Mouse (Mus musculus): ENCODE measurements around the gene Col23a1. TPM values are rescaled to one million over a fixed set of nuclear protein-coding genes. Genes with fewer than 3 reads are reported as not detected.

Gene Col23a1
- total and polyA plus RNA-seq, 3 experiments: 1.1 to 1.7 (median 1.3) TPM

DNA sequence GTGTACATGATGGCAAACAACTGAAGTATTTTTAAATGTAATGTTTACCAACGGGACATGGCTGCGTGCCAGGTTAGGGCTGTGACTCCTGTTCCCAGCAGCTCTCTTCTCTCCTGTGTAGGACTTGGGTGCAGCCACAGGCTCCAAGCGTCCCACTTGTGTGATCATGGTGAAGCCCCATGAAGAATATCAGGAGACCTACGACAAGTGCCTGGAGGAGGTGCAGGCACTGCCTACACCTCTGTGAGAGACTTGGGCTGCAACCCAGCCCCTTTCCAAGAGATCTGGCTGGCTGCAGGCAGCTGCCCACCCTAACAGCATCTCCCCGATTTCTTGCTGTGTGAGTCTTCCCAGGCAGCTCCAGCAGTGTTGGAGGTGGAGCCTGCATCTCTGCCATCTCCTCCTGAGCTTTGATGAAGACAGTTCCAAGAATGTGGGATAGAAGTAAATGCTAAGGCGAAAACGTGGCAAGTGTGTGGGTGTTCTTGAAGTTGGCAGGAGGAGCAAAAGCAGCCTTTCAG is 333.3 kb downstream of the Col23a1 start:
- Histone ChIP-seq H3K36me3 (ENCODE audit: control insufficient read depth, insufficient read depth, low read length) (no peaks in the 10 kb centered on the region), H3K27me3 (ENCODE audit: control insufficient read depth, insufficient read depth, low read length) (no peaks in the 10 kb centered on the region), H3K9ac (ENCODE audit: low read depth, low read length) (no peak overlapping the region), H3K4me3 (no peak overlapping the region), H3K79me2 (replicated peaks; ENCODE audit: control insufficient read depth, insufficient read depth, low read length) (no peaks in the 10 kb centered on the region), H3K4me1 (ENCODE audit: control insufficient read depth, insufficient read depth, low read length) (no peaks in the 10 kb centered on the region; the same call in 1 of the 2 replicates), H3K27ac (no peak overlapping the region)
- 73% methylated on average over 7 of the region's 7 CpGs for WGBS
- TF ChIP-seq CTCF (IDR thresholded peaks at IDR 0.05) (no peak), EP300 (IDR thresholded peaks at IDR 0.05; ENCODE audit: insufficient read depth, low read depth, low read length) (no peak), POLR2A (IDR thresholded peaks at IDR 0.05; ENCODE audit: insufficient read depth, low read depth, low read length) (no peak)
- no peak for DNase-seq
- intact Hi-C loops (cut with DNase I): no loop called here

DNA sequence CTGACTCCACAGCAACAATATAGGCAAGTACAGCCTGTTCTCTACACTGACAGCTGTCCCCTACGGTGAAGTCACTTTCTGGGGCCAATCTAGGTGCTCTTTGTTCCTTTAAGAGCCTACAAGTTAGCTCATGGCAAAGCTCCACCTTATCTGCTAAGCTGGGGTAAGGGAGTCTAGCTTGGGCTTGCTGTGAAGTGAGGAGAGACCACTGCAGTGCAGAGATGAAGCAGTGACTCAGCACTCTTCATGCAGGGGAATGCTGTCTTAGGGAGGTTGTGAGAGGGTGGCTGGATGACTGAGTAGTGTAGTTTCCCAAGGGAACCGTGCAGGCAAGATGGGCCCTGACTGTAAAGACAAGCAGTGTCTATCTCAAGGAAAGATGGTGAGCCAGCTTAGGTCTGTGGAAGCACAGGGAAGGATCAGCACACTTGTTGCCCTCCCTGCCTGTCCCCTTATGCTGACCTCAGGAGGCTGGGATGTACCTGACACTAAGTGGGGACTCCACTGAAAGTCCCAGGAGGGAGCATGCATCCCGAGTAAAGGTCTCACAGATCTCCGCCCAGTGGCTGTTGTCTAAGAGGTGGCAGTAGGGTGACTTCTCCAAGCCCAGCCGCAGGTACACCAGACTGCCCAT is 335.6 kb downstream of the Col23a1 start:
- WGBS: 61% methylated on average over 5 of the region's 5 CpGs
- TF ChIP-seq POLR2A (IDR thresholded peaks at IDR 0.05; ENCODE audit: insufficient read depth, low read depth, low read length) (no peak), EP300 (IDR thresholded peaks at IDR 0.05; ENCODE audit: insufficient read depth, low read depth, low read length) (no peak), CTCF (IDR thresholded peaks at IDR 0.05) (no peak)
- intact Hi-C loops (cut with DNase I): no loop called here
- no peak for DNase-seq
- no peak overlapping the region for H3K27ac ChIP-seq
- no peaks in the 10 kb centered on the region for H3K79me2 ChIP-seq (replicated peaks; ENCODE audit: control insufficient read depth, insufficient read depth, low read length)
- H3K4me3 ChIP-seq: no peak overlapping the region
- H3K4me1 ChIP-seq (ENCODE audit: control insufficient read depth, insufficient read depth, low read length): no peaks in the 10 kb centered on the region; the same call in 1 of the 2 replicates
- no peaks in the 10 kb centered on the region for H3K27me3 ChIP-seq (ENCODE audit: control insufficient read depth, insufficient read depth, low read length)
- H3K36me3 ChIP-seq (ENCODE audit: control insufficient read depth, insufficient read depth, low read length): no peaks in the 10 kb centered on the region
- no peak overlapping the region for H3K9ac ChIP-seq (ENCODE audit: low read depth, low read length)

- Histone ChIP-seq H3K4me3 (no peak overlapping the region), H3K36me3 (ENCODE audit: control insufficient read depth, insufficient read depth, low read length) (no peaks in the 10 kb centered on the region), H3K79me2 (replicated peaks; ENCODE audit: control insufficient read depth, insufficient read depth, low read length) (no peaks in the 10 kb centered on the region), H3K27ac (no peak overlapping the region), H3K27me3 (ENCODE audit: control insufficient read depth, insufficient read depth, low read length) (no peaks in the 10 kb centered on the region), H3K9ac (ENCODE audit: low read depth, low read length) (no peak overlapping the region), H3K4me1 (ENCODE audit: control insufficient read depth, insufficient read depth, low read length) (peaks cover 2% of the 10 kb centered on the region)
- no peak for TF ChIP-seq EP300 (IDR thresholded peaks at IDR 0.05; ENCODE audit: insufficient read depth, low read depth, low read length)
- TF ChIP-seq CTCF (IDR thresholded peaks at IDR 0.05): no peak
- no peak for TF ChIP-seq POLR2A (IDR thresholded peaks at IDR 0.05; ENCODE audit: insufficient read depth, low read depth, low read length)
- WGBS: 90% methylated on average over 9 of the region's 9 CpGs
- no peak for DNase-seq
- intact Hi-C loops (cut with DNase I): no loop called here
These were observed 337.7 kb downstream of the Col23a1 start for GRCm38 (mm10) chr11:51627425-51627824.

DNA sequence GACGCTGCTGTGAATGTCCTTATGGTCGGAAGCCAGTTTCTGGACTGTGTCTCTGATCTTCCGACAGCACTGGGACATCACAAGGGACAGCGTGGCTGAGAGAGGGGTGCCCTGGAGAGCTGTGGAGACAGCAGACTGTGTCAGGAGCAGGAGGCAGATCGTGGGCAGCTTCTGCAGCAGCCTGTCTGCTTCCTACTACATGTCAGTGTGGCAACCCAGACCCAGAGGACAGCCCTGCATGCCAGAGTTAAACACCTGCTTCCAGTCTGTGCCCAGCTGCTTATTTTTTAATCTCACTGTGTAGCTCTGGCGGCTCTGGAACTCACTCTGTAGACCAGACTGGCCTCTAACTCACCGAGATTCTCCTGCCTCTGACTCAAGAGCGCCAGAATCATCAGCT is 338.2 kb downstream of the Col23a1 start:
- Histone ChIP-seq H3K27me3 (ENCODE audit: control insufficient read depth, insufficient read depth, low read length) (no peaks in the 10 kb centered on the region), H3K79me2 (replicated peaks; ENCODE audit: control insufficient read depth, insufficient read depth, low read length) (no peaks in the 10 kb centered on the region), H3K9ac (ENCODE audit: low read depth, low read length) (no peak overlapping the region), H3K4me1 (ENCODE audit: control insufficient read depth, insufficient read depth, low read length) (peaks cover 4% of the 10 kb centered on the region), H3K4me3 (no peak overlapping the region), H3K36me3 (ENCODE audit: control insufficient read depth, insufficient read depth, low read length) (no peaks in the 10 kb centered on the region), H3K27ac (no peak overlapping the region)
- no peak for DNase-seq
- WGBS: 87% methylated on average over 8 of the region's 8 CpGs
- TF ChIP-seq CTCF (IDR thresholded peaks at IDR 0.05) (no peak), EP300 (IDR thresholded peaks at IDR 0.05; ENCODE audit: insufficient read depth, low read depth, low read length) (no peak), POLR2A (IDR thresholded peaks at IDR 0.05; ENCODE audit: insufficient read depth, low read depth, low read length) (no peak)
- intact Hi-C loops (cut with DNase I): no loop called here

DNA sequence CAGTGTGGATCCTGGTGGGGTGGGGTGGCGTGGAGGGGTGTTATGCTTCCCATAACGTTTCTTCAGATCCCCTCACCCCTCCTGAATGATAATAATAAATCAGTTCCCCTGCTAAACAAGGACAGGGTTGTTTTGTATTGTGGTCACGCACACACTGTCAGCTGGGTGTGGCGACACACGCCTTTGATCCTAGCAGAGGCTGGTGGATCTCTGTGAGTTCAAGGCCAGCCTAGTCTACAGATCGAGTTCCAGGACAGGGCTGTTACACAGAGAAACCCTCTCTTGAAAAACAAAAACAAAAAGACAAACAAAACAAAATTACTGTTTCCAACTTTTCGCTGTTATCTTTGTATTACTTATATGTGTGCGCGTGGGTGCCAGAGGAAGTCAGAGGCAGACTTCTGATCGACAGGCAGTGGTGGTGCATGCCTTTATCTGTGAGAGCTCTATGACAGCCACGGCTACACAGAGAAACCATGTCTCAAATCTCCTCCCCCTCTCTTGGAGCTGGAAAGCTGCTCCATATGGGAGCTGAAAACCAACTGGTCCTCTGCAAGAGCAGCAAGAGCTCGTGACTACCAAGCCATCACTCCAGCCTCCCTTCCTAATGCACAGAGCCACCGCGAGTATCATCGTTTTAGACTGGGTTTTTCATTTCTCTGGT is 340.1 kb downstream of the Col23a1 start:
- Histone ChIP-seq H3K4me1 (ENCODE audit: control insufficient read depth, insufficient read depth, low read length) (peaks cover 6% of the 10 kb centered on the region), H3K27me3 (ENCODE audit: control insufficient read depth, insufficient read depth, low read length) (no peaks in the 10 kb centered on the region), H3K27ac (no peak overlapping the region), H3K79me2 (replicated peaks; ENCODE audit: control insufficient read depth, insufficient read depth, low read length) (no peaks in the 10 kb centered on the region; the same call in 1 of the 2 replicates), H3K36me3 (ENCODE audit: control insufficient read depth, insufficient read depth, low read length) (no peaks in the 10 kb centered on the region), H3K4me3 (no peak overlapping the region), H3K9ac (ENCODE audit: low read depth, low read length) (no peak overlapping the region)
- TF ChIP-seq CTCF (IDR thresholded peaks at IDR 0.05) (no peak), POLR2A (IDR thresholded peaks at IDR 0.05; ENCODE audit: insufficient read depth, low read depth, low read length) (no peak), EP300 (IDR thresholded peaks at IDR 0.05; ENCODE audit: insufficient read depth, low read depth, low read length) (no peak)
- intact Hi-C loops (cut with DNase I): no loop called here
- no peak for DNase-seq
- WGBS: 68% methylated on average over 15 of the region's 15 CpGs

Measured in heart, adult 2 months (tissue).